Mouse (Mus musculus): ENCODE measurements around the gene Cbarp. TPM values are rescaled to one million over a fixed set of nuclear protein-coding genes. Genes with fewer than 3 reads are reported as not detected.

Cbarp gene
- total and polyA plus RNA-seq, 2 experiments from 2014 or later, result 1.1 to 5.9 TPM

DNA sequence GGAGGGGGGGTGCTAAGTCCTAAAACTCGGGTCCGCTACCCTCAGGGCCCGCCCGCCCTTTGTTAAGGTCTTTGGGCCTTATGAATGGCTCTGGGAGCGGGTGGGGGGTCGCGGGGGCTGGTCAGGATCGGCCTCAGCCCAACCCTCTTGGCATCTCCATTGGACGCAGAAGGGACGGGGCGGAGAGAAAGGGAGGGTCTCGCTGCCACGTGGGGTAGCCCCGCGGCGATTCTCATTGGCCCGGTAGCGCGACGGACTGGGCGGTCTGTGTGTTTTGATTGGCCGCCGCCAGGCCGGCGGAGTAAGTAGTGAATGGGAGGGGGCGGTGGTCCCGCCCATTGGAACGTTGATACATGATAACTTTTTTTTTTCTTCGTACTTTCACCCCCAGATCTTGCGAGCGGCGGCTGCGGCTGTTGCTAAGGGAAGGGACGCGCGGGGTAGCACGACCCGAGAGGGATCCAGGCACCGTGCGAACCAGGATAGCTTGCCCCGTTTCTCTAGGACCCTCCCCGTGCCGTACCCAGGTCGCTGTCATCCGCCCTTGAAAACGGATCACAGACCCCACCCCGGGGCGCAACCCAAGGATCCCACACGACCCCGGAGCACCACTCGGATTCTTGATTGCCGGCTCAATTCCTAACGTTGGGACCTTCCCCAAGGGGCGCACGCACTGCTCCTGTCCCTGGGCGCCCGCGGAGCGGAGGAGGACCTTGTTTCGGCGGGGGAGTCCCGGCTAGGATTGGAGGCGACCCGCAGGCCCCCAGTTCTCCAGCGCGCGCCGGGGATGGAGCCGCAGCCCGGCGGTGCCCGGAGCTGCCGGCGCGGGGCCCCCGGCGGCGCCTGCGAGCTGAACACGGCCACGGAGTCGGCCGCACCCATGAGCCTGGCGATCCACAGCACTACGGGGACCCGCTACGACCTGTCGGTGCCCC lies 8.9 kb upstream of the Cbarp start:
- H3K27ac ChIP-seq (ENCODE audit: low read depth), result peak overlapping the region; percentile 99
- peak; percentile 77 for ATAC-seq (ENCODE audit: insufficient read depth, low read depth)
- H3K4me2 ChIP-seq (ENCODE audit: low read depth, low read length), result peak overlapping the region; percentile 85
- no peaks in the 10 kb centered on the region for H3K9me3 ChIP-seq (replicated peaks; ENCODE audit: control insufficient read depth, low read length)
- H3K4me1 ChIP-seq (ENCODE audit: control insufficient read depth, insufficient read depth), result peaks cover 45% of the 10 kb centered on the region
- under 1% methylated on average over 88 of the region's 88 CpGs for WGBS
- no peaks in the 10 kb centered on the region for H3K27me3 ChIP-seq (ENCODE audit: control insufficient read depth, insufficient read depth, low read length)
- DNase-seq (ENCODE audit: low spot score), result peak; percentile 99
- H3K4me3 ChIP-seq (ENCODE audit: low read depth, low read length), result peak overlapping the region; percentile 90
- peak overlapping the region; percentile 95 for H3K9ac ChIP-seq (replicated peaks; ENCODE audit: low read depth, low read length)
- peaks cover 51% of the 10 kb centered on the region for H3K36me3 ChIP-seq (replicated peaks; ENCODE audit: control insufficient read depth, insufficient read depth, low read length)
- TF ChIP-seq EP300 (IDR thresholded peaks at IDR 0.05; ENCODE audit: low read depth) (peak; percentile 54), CTCF (IDR thresholded peaks at IDR 0.05; ENCODE audit: low read depth) (no peak)

GRCm38 (mm10) chr10:80148610-80149290 lies 8.1 kb upstream of the Cbarp start:
- ATAC-seq (ENCODE audit: insufficient read depth, low read depth) (peak; percentile 56), DNase-seq (ENCODE audit: low spot score) (peak; percentile 94)
- H3K4me2 ChIP-seq (ENCODE audit: low read depth, low read length), result peak overlapping the region; percentile 85
- WGBS, result under 1% methylated on average over 55 of the region's 57 CpGs
- H3K27me3 ChIP-seq (ENCODE audit: control insufficient read depth, insufficient read depth, low read length), result no peaks in the 10 kb centered on the region
- peaks cover 45% of the 10 kb centered on the region for H3K4me1 ChIP-seq (ENCODE audit: control insufficient read depth, insufficient read depth)
- TF ChIP-seq EP300 (IDR thresholded peaks at IDR 0.05; ENCODE audit: low read depth) (no peak; the same call in 1 of the 2 replicates), CTCF (IDR thresholded peaks at IDR 0.05; ENCODE audit: low read depth) (peak; percentile 48)
- H3K27ac ChIP-seq (ENCODE audit: low read depth), result peak overlapping the region; percentile 99
- H3K4me3 ChIP-seq (ENCODE audit: low read depth, low read length), result peak overlapping the region; percentile 90
- no peaks in the 10 kb centered on the region for H3K9me3 ChIP-seq (replicated peaks; ENCODE audit: control insufficient read depth, low read length)
- peaks cover 51% of the 10 kb centered on the region for H3K36me3 ChIP-seq (replicated peaks; ENCODE audit: control insufficient read depth, insufficient read depth, low read length)
- H3K9ac ChIP-seq (replicated peaks; ENCODE audit: low read depth, low read length), result peak overlapping the region; percentile 95

DNA sequence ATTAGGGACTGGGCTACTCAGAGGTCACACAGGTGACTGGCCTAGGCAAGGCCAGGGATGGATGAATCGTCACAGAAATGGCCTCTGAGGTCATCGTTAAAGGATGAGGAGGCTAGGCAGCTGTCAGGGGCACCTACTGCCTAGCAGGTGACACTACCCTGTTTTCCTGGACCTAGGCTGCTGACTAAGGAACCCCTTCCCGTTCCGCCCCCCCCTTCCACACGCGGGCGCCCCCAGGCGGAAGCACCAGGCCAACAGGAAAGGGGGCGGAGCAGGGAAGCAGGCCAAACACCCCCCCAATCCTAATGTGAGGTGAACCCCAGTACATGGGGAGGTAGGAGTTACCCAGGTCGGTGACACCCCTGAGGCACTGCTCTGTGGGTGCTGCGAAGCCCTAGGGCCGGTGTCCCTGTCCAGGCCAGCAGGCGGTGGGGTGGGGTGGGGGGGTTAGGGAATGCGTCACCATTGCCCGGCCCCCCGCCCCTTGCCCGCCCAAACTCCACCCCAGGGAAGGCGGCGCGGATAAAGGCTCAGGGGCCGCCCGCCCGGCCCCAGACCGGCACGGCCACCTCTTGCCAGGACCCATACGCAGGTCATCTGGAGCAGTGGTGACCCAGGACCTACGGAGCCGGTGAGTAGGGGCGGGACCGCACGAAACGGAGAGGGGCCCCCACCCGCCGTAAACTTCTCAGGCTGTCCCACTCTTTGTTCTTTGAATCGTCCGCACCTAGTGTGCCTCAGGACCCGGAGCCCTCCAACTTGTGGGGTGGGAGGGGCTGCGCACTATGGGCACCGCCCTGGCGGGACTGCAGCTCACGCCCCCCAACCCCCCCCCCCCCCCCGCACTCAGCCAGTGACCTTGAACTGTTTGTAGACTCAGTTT lies 7.3 kb upstream of the Cbarp start, which contains the start of gene Midn:
Gene Midn (plus strand): TSS at position 554 of the 883 bp plus-strand sequence.
- Histone ChIP-seq H3K4me3 (ENCODE audit: low read depth, low read length) (peak within 1 kb of the TSS; percentile 90), H3K9ac (replicated peaks; ENCODE audit: low read depth, low read length) (peak within 1 kb of the TSS; percentile 95), H3K27me3 (ENCODE audit: control insufficient read depth, insufficient read depth, low read length) (no peaks in the 10 kb centered on the region), H3K36me3 (replicated peaks; ENCODE audit: control insufficient read depth, insufficient read depth, low read length) (peaks cover 47% of the 10 kb centered on the region), H3K27ac (ENCODE audit: low read depth) (peak within 1 kb of the TSS; percentile 99), H3K9me3 (replicated peaks; ENCODE audit: control insufficient read depth, low read length) (no peaks in the 10 kb centered on the region), H3K4me2 (ENCODE audit: low read depth, low read length) (peak within 1 kb of the TSS; percentile 85), H3K4me1 (ENCODE audit: control insufficient read depth, insufficient read depth) (peaks cover 46% of the 10 kb centered on the region)
- ATAC-seq (ENCODE audit: insufficient read depth, low read depth), result peak; percentile 37
- WGBS, result under 1% methylated on average over 35 of the region's 42 CpGs
- TF ChIP-seq CTCF (IDR thresholded peaks at IDR 0.05; ENCODE audit: low read depth), result peak; percentile 51
- TF ChIP-seq EP300 (IDR thresholded peaks at IDR 0.05; ENCODE audit: low read depth), result peak; percentile 81
- peak; percentile 84 for DNase-seq (ENCODE audit: low spot score)

DNA sequence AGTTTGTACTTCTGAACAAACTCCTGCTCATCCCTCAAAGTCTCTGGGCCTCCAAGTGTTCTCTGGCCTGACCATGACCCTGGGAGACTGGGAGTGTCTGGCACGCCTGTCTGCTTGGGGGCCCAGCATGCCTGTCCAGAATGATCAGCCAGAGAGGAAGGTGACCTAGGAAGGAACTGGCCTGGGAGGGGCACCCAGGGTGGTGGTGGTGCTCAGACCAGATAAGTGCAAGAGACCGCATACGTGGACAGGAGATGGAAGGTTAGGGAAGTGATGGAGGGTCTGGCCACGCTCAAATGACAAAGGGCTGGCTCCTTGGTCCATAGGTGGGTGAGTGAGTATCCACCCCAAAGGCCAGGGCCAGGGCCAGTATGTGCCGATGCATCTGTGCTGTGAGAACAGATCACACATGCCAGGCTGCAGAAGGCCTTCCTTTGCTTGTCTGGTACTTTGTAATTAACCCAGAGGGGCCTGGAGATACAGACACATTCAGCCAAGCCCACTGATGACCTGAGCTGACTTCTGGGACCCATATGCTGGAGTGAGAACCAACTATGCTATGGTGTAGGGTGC lies 6.6 kb upstream of the Cbarp start:
- WGBS, result 26% methylated on average over 5 of the region's 5 CpGs
- DNase-seq (ENCODE audit: low spot score) (no peak), ATAC-seq (ENCODE audit: insufficient read depth, low read depth) (no peak)
- no peak for TF ChIP-seq EP300 (IDR thresholded peaks at IDR 0.05; ENCODE audit: low read depth)
- TF ChIP-seq CTCF (IDR thresholded peaks at IDR 0.05; ENCODE audit: low read depth), result no peak
- H3K9me3 ChIP-seq (replicated peaks; ENCODE audit: control insufficient read depth, low read length), result no peaks in the 10 kb centered on the region
- peak overlapping the region; percentile 85 for H3K4me2 ChIP-seq (ENCODE audit: low read depth, low read length)
- H3K27ac ChIP-seq (ENCODE audit: low read depth), result peak overlapping the region; percentile 99
- H3K9ac ChIP-seq (replicated peaks; ENCODE audit: low read depth, low read length), result 0 out of 2 replicates have a peak overlapping the region, but pooled peaks have one; percentile 95
- peak overlapping the region; percentile 90; the same call in 1 of the 2 replicates for H3K4me3 ChIP-seq (ENCODE audit: low read depth, low read length)
- H3K27me3 ChIP-seq (ENCODE audit: control insufficient read depth, insufficient read depth, low read length), result no peaks in the 10 kb centered on the region
- H3K4me1 ChIP-seq (ENCODE audit: control insufficient read depth, insufficient read depth), result peaks cover 39% of the 10 kb centered on the region
- H3K36me3 ChIP-seq (replicated peaks; ENCODE audit: control insufficient read depth, insufficient read depth, low read length), result peaks cover 40% of the 10 kb centered on the region
